Mouse (Mus musculus): Measurements from ENCODE around the gene Syt5. TPM values are rescaled to one million over a fixed set of nuclear protein-coding genes. Genes with fewer than 3 reads are reported as not detected.

Syt5 gene
- 1.2 TPM for polyA plus RNA-seq (2014; fragmentation: Illumina TruSeq; extraction: RNeasy Lipid Tissue Mini Kit (QIAGEN cat#74804); ENCODE audit: low read depth, low replicate concordance)

DNA sequence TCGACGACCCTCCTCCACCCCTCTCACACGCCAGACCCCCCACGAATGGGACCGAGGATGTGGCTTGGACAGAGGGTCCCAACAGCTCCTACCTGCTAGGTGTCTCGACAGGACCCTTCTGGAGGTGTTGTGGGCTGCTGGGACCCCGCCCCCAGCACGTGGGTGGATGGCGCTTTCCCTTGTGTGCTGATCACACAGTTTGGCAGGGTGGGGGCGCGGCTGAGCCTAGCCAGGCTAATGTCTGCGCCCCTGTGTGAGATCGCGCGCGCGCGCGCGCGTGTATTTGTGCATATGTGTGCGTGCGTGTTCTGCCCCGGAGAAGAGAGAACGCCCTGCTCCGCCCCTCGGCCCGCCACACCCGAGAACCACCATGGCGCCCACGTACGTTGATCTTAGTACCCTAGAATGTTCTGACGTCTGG is at the start of gene Syt5:
TSS of gene Syt5 (minus strand) at position 321 of the 421 bp plus-strand sequence.

DNA sequence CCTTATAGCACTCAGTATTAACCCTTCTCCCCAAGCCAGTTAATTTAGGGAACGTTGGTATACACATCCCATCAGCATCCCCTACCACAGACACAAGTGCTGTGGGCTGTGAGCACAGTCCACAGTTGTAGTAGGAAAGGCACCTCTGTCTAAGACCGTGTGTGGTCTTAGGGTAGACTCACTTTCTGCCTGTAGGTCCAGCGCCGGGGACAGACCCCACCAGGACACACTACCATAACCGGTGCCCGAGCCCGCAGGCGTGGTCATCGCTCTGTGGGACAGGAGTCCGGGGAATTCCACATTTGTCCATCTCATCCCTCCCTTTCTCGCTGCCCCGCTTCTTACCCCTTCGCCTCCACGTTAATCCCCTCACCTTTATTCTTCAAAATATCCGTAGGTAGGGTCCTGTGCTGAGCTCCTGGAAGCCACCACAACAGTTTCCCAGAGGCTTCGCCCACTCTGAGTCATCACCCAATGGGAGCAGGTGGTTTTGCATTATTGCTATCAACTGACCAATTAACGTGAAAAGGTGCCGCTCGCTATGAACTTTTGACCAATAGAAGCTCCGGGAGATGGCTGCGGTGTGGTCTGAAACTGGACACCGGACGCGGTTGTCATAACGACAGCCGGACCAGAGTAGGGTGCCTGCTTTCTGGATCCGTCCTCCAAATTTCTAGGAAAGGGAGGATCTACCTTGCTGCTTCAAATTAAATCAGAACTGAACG is 15.2 kb downstream of the Syt5 start, which contains the start of gene Dnaaf3:
TSS of gene Dnaaf3 (minus strand) at position 449 of the 725 bp plus-strand sequence.

DNA sequence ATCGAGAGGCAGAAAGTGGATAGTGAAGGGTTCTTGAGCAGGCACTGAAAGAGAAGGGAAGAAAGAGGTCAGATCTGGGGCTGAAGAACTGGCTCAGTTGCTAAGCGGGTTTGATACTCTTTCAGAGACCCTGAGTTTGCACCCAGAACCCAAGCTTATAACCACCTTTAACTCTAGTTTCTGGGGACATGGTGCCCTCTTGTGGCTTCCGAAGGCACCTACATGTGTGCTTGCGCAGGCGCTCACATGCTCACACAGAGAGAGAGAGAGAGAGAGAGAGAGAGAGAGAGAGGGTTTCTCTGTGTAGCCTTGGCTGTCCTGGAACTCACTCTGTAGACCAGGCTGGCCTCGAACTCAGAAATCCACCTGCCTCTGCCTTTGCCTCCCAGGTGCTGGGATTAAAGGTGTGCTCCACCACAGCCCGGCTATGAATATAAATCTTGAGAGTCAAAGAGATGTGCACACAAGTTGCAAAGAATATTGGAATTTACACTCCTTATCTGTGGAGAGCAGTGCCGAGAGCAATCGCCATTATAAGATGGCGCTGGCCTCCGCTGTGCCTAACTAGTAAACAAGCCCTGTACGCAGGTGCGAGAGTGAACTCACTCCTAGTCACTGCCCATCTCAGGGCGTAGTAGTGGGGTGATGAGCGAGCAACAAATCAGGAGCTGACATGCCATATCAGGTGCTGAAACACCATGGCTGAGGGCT is 23.0 kb downstream of the Syt5 start, which contains the start of gene Tnni3:
TSS of gene Tnni3 (minus strand) at position 18 of the 711 bp plus-strand sequence.

DNA sequence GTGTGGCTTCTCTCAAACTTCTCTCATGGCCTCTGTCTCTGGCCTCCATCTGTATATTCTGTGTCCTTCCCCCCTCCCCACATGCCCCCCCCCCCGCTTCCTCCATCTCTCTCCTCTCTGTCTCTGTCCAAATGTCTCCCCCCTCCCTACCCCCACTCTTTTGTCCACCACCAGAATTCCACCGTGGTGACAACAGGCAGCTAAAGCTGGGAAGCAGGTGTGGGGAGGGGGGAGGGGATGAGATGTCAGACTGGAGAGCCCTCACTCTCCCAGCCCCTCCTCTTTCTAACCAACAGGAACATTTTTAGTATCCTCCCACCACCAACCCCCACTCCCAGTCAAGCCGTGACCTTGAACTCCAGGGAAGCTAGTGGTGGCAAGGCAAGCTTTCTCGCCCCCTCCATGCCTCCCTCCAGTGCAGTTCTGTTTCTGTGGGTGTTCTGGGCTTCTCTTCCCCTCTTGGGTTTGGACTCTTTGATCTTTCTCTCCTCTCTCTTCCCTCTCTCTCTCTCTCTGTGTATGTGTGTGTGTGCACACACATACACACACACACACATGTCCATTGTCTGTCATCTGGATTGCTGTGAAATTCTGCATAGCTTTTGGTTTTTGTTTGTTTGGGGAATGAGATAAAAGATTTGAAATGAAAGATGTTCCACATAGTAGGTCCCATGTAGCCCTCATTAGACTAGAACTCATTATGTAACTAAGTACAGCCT is 30.9 kb downstream of the Syt5 start, which contains the start of gene Tnnt1:
TSS of gene Tnnt1 (minus strand) at position 51 of the 719 bp plus-strand sequence.

DNA sequence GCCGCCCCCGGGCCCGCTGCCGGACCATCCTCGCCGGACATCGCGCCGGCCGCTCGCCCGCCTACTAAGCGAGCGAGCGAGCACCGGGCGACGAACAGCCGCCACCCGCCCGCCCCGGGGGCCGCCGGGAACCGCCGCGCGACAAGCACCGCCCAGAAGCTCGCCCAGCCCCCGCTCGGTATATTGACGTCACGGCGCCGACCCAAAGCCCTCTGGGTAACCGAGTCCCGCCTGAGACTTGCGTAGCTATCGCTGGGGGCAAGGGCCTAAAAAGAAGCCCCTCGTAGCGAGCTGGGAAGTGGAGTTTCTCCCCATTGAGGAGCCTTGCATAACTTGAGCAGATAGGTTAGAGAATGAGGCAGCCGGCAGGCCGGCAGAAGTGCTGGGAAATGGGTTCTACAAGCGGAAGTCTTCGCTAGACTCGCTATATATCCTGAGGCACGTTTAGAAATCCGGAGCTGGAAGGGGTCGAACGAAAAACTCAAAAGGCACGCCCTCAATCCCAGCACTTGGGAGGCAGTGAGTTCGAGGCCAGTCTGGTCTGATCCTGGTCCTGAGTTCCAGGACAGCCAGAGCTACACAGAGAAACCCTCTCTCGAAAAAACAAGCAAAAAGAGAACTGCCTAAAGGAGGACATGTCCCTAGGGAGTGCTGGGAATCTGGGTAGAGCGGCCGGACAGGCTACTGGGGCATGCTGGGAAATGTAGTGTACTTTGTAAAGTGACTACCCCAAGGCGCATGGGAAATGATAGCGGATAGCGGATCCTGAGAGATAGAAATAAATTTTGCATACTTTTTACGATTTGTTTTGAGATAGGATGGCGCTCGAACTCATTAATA is 45.6 kb downstream of the Syt5 start, which contains the start of gene Ppp1r12c:
TSS of gene Ppp1r12c (minus strand) at position 123 of the 840 bp plus-strand sequence.

Other genes starting within 250 kb of the Syt5 start
- 0.69 TPM for gene Ncr1, start 209.8 kb downstream of the Syt5 start, polyA plus RNA-seq (2014; fragmentation: Illumina TruSeq; extraction: RNeasy Lipid Tissue Mini Kit (QIAGEN cat#74804); ENCODE audit: low read depth, low replicate concordance)
- 2.2 TPM for gene Gp6, start 149.8 kb downstream of the Syt5 start, polyA plus RNA-seq (2014; fragmentation: Illumina TruSeq; extraction: RNeasy Lipid Tissue Mini Kit (QIAGEN cat#74804); ENCODE audit: low read depth, low replicate concordance)
- gene Rdh13, start 101.9 kb downstream of the Syt5 start, polyA plus RNA-seq (2014; fragmentation: Illumina TruSeq; extraction: RNeasy Lipid Tissue Mini Kit (QIAGEN cat#74804); ENCODE audit: low read depth, low replicate concordance) = 10.5 TPM
- gene Eps8l1, start 86.9 kb downstream of the Syt5 start, polyA plus RNA-seq (2014; fragmentation: Illumina TruSeq; extraction: RNeasy Lipid Tissue Mini Kit (QIAGEN cat#74804); ENCODE audit: low read depth, low replicate concordance) = 2.2 TPM
- gene Ppp1r12c, start 45.9 kb downstream of the Syt5 start, polyA plus RNA-seq (2014; fragmentation: Illumina TruSeq; extraction: RNeasy Lipid Tissue Mini Kit (QIAGEN cat#74804); ENCODE audit: low read depth, low replicate concordance) = 12.5 TPM
- gene Tnnt1, start 31.2 kb downstream of the Syt5 start, polyA plus RNA-seq (2014; fragmentation: Illumina TruSeq; extraction: RNeasy Lipid Tissue Mini Kit (QIAGEN cat#74804); ENCODE audit: low read depth, low replicate concordance) = not detected
- gene Tnni3, start 23.3 kb downstream of the Syt5 start, polyA plus RNA-seq (2014; fragmentation: Illumina TruSeq; extraction: RNeasy Lipid Tissue Mini Kit (QIAGEN cat#74804); ENCODE audit: low read depth, low replicate concordance) = not detected
- not detected for gene Dnaaf3, start 15.1 kb downstream of the Syt5 start, polyA plus RNA-seq (2014; fragmentation: Illumina TruSeq; extraction: RNeasy Lipid Tissue Mini Kit (QIAGEN cat#74804); ENCODE audit: low read depth, low replicate concordance)
- gene Ptprh, start 56.5 kb upstream of the Syt5 start, polyA plus RNA-seq (2014; fragmentation: Illumina TruSeq; extraction: RNeasy Lipid Tissue Mini Kit (QIAGEN cat#74804); ENCODE audit: low read depth, low replicate concordance) = 17.8 TPM
- 0.88 TPM for gene Tmem86b, start 83.9 kb upstream of the Syt5 start, polyA plus RNA-seq (2014; fragmentation: Illumina TruSeq; extraction: RNeasy Lipid Tissue Mini Kit (QIAGEN cat#74804); ENCODE audit: low read depth, low replicate concordance)
- gene Ppp6r1, start 111.5 kb upstream of the Syt5 start, polyA plus RNA-seq (2014; fragmentation: Illumina TruSeq; extraction: RNeasy Lipid Tissue Mini Kit (QIAGEN cat#74804); ENCODE audit: low read depth, low replicate concordance) = 12.3 TPM
- gene Hspbp1, start 137.5 kb upstream of the Syt5 start, polyA plus RNA-seq (2014; fragmentation: Illumina TruSeq; extraction: RNeasy Lipid Tissue Mini Kit (QIAGEN cat#74804); ENCODE audit: low read depth, low replicate concordance) = not detected
- gene Brsk1, start 143.1 kb upstream of the Syt5 start, polyA plus RNA-seq (2014; fragmentation: Illumina TruSeq; extraction: RNeasy Lipid Tissue Mini Kit (QIAGEN cat#74804); ENCODE audit: low read depth, low replicate concordance) = 0.35 TPM
- gene Tmem150b, start 177.7 kb upstream of the Syt5 start, polyA plus RNA-seq (2014; fragmentation: Illumina TruSeq; extraction: RNeasy Lipid Tissue Mini Kit (QIAGEN cat#74804); ENCODE audit: low read depth, low replicate concordance) = 4.8 TPM
- 3.9 TPM for gene Kmt5c, start 192.6 kb upstream of the Syt5 start, polyA plus RNA-seq (2014; fragmentation: Illumina TruSeq; extraction: RNeasy Lipid Tissue Mini Kit (QIAGEN cat#74804); ENCODE audit: low read depth, low replicate concordance)
- gene Cox6b2, start 205.6 kb upstream of the Syt5 start, polyA plus RNA-seq (2014; fragmentation: Illumina TruSeq; extraction: RNeasy Lipid Tissue Mini Kit (QIAGEN cat#74804); ENCODE audit: low read depth, low replicate concordance) = not detected
- not detected for gene Fam71e2, start 223.8 kb upstream of the Syt5 start, polyA plus RNA-seq (2014; fragmentation: Illumina TruSeq; extraction: RNeasy Lipid Tissue Mini Kit (QIAGEN cat#74804); ENCODE audit: low read depth, low replicate concordance)
- 0.38 TPM for gene Il11, start 235.3 kb upstream of the Syt5 start, polyA plus RNA-seq (2014; fragmentation: Illumina TruSeq; extraction: RNeasy Lipid Tissue Mini Kit (QIAGEN cat#74804); ENCODE audit: low read depth, low replicate concordance)
- not detected for gene Tmem190, start 235.4 kb upstream of the Syt5 start, polyA plus RNA-seq (2014; fragmentation: Illumina TruSeq; extraction: RNeasy Lipid Tissue Mini Kit (QIAGEN cat#74804); ENCODE audit: low read depth, low replicate concordance)
- 1.2 TPM for gene Tmem238, start 242.1 kb upstream of the Syt5 start, polyA plus RNA-seq (2014; fragmentation: Illumina TruSeq; extraction: RNeasy Lipid Tissue Mini Kit (QIAGEN cat#74804); ENCODE audit: low read depth, low replicate concordance)
- 18.9 TPM for gene Rpl28, start 245.3 kb upstream of the Syt5 start, polyA plus RNA-seq (2014; fragmentation: Illumina TruSeq; extraction: RNeasy Lipid Tissue Mini Kit (QIAGEN cat#74804); ENCODE audit: low read depth, low replicate concordance)